Mouse (Mus musculus) spleen, adult 18-20 months (tissue): ENCODE results near the gene Rela.

Experiments used
- DNase-seq, 2 experiments: peaks; one replicate each; pipeline ENCODE4 v3.0.0; 2022; ENCODE audit warnings: mixed read lengths in 2 of 2

The Rela gene

DNA sequence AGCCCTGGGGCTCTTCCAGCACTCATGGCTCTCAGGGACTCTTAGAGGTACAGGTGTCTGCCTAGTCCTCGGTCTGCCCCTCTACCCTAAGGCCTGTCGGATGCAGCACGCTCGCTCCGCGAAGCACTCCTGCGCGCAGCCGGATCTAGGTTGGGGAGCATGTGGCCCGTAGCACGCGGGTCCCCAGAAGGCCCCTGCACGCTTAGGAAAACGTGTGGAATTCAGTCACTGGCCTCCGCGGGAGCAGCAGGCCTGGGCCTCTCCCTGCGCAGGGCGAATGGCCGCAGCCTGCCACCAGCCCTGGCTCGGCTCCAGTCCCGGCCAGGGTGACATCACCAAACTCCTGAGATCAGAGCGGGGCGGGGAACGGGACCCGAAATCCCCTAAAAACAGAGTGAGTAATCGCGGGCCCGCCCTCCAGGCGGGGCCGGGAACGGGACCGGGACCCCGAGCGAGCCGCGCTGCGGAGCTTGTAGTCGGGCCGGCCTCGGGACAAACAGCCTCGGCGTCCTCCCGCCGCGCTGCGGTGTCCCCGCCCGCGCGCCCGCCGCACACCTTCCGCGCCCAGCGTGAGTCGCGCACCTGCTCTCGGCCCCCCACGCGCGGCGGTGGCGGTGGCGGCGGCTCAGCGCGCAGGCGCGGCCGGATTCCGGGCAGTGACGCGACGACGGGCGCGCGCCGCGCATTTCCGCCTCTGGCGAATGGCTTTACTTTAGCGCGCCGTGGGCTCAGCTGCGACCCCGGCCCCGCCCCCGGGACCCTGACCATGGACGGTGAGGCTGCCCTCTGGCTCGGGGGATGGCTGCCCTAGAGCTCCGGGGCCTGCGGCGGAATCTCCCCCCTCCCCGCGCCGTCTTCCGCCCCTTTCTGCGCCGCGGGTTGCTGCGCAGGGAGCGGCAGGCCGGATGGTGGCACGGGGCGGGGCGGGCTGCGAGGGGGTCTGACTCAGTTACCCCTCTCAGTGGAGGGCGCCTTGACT is at the start of gene Rela:
TSS of gene Rela (plus strand) at position 415 of the 979 bp plus-strand sequence.
- DNase-seq: peak; percentile 81 to 92

DNA sequence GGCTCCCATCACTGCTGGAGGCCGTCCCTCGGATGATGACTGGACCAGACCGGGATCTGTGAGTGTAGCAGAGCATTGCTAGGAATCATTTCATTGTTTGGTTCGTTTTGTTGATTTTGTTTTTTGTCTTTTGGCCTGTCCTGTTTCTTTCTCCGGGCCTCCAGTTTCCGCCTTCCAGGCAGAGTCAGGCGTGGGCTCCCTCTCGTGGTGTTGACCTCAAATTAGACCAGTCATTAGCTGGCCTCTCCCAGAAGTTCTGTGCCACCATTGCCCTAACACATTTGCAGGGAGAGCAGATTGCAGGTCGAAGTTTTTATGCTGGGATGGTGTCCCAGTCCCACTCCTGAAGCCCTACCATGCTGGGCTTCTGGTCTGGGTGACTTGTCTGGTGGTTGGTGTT is 48.1 kb upstream of the Rela start:
- no peak for DNase-seq

DNA sequence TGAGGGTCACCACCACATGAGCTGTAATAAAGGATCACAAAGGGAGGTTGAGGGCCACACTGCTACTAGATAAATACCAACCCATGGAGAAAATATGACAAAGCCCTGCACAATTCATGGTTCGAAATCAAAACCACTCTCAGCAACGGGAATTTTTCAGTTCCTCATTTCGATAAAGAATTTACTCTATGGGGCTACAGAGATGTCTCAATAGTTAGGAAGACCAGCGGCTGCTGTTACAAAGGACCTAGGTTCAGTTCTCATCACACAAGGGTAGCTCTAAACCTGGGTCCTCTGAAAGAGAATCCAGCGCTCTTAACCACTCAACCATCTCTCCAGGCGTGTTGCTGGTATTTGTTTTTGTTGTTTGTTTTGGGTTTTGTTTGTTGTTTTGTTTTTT is 45.4 kb upstream of the Rela start:
- no peak for DNase-seq

DNA sequence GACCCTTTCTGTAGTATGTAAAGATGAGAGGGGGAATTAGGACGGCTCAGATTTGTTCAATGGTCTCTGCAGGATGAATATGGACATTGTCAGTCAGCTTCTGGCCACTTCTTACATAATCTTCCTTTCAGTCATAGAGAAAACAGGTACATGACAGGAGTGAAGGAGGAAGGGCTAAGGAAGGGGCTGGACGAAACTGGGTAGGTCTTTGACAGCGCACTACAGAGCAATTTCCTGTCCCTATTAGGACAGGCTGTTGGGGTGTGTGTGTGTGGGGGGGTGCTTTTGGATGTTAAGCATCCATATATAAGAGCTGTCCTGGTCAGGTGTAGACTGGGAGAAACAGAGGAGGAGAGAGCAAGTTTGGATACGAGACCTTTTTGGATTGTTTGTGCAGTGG is 38.1 kb upstream of the Rela start:
- DNase-seq: no peak

- DNase-seq: peak; percentile 69 to 73
These were observed 35.3 kb upstream of the Rela start, which contains the start of gene Rnaseh2c for GRCm38 (mm10) chr19:5601752-5602541. Rnaseh2c (plus strand) TSS chr19:5601873.

- DNase-seq: no peak
These were observed 33.6 kb upstream of the Rela start for GRCm38 (mm10) chr19:5603664-5604063.

DNA sequence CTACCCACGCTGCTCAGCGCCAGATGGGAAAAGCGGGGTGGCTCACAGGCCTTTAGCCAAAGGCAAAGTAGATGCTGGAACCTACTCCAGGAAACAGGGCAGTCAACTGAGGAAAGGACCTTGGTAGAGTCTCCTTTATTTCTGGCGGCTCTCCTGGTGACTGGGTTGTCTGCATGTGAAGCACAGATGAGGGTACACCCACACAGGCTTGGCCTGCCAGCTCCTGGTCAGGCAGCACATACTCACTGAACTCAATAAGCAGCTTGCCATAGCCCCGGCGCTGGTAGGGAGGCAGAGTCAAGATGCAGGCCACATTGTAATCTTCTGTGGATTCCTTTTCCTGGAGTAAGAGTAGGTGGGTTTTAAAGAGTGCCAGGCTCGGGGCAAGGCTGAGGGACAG is 32.2 kb upstream of the Rela start:
- no peak for DNase-seq

- no peak for DNase-seq
These were observed 31.1 kb upstream of the Rela start for GRCm38 (mm10) chr19:5606196-5606595.

GRCm38 (mm10) chr19:5607705-5608410 is 29.4 kb upstream of the Rela start:
- no peak for DNase-seq

GRCm38 (mm10) chr19:5608707-5609106 is 28.6 kb upstream of the Rela start:
- DNase-seq: no peak

- DNase-seq: no peak
These were observed 28.1 kb upstream of the Rela start for GRCm38 (mm10) chr19:5609171-5609546.

DNA sequence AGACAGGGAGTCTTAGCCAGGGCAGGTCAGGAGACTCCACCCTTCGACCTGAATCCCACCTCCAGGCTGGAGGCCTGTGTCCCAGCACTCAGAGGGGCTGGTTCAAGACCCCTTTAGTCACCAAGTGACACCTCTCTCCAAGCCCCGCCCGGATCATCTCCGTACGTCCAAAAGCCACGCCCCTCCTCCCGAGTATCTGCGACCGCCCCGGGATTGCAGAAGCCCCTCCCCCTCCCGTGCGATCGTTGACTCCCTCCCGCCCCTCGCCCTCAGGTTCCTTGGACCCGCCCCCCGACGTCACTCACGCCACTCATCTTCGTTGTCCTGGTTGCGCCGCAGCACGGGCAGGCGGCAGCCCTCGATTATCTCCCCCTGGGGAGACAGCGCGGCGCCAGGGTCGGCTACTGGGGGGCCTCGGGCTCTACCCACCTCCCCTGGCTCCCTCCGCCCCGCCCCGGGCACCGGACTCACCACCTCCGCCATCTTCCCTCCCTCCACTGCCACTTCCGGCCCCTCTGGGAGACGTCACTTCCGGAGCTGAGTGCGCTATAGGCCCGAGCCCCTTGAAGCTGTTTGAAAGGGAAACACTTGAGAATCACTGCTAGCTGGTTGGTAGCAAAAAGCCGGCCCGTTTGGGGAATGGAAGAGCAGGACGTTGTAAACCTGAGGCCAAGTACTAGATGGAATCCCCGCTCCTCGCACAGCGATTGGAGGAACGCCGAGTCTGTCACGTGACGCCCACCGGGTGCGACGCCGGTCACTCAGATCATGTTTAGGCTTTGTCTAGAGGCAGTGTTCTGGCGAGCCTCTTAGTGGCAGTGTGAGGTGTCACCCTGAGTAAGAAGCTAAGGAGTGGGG is 27.5 kb upstream of the Rela start, which contains the start of gene Kat5:
TSS of gene Kat5 (minus strand) at position 691 of the 858 bp plus-strand sequence.
- peak; percentile 83 to 91 for DNase-seq

GRCm38 (mm10) chr19:5611973-5612372 is 25.3 kb upstream of the Rela start:
- DNase-seq: no peak

DNA sequence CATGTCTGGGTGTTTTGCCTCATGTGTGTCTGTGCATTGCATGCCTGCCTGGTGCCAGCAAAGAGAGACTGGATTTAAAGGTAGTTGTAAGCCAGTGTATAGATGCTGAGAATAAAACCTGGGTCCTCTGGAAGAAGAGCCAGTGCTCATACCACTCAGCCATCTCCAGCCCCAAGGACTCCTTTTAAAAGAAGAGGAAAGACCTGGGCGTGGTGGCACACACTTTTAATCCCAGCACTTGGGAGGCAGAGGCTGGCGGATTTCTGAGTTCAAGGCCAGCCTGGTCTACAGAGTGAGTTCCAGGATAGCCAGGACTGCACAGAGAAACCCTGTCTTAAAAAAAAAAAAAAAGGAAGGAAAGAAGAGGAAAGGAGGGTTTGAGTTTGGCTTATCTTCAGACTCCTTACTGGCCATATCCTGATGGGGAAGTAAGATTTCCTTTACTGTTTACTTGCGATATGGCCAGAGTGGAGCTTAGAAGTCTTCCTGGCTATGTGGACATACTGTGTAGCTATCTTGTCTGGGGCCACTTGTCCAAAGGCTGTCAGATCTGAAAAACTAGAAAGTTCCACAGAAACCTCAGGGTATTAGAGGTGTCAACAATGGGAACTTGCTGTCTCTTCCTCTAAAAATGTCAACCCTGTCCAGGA is 24.4 kb upstream of the Rela start:
- no peak for DNase-seq

GRCm38 (mm10) chr19:5614953-5615352 is 22.3 kb upstream of the Rela start:
- no peak for DNase-seq

GRCm38 (mm10) chr19:5620007-5620406 is 17.3 kb upstream of the Rela start:
- no peak for DNase-seq

- no peak for DNase-seq
These were observed 15.4 kb upstream of the Rela start for GRCm38 (mm10) chr19:5621884-5622283.

GRCm38 (mm10) chr19:5625311-5625710 is 12.0 kb upstream of the Rela start:
- DNase-seq: no peak

DNA sequence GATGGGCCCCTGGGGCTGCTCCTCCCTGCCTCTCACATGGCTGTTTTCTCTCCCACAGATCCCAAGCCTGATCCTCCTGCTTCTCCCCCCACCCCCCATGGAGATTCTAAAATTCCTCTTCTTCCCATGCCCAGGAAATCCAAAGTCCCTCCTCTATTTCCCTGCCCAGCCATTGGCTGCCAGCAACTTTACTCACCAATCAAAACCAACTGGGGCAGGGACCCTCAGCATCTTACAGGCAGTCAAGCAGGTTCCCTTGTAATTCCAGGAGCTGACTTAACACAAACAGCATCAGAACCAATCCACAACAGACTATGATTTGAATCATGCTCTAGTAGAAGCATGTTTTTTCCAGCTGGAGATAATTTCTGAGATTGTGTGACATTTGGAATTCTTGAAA is 7.4 kb upstream of the Rela start:
- DNase-seq: no peak

GRCm38 (mm10) chr19:5632120-5632519 is 5.2 kb upstream of the Rela start:
- no peak for DNase-seq

- no peak for DNase-seq
These were observed 1.2 kb upstream of the Rela start for GRCm38 (mm10) chr19:5636036-5636570.
